In genomic region chr3:87508205-87508901, GRCm38 (mm10) we compare ENCODE assay signal across 8 mouse cellular contexts. TPM values are rescaled to one million over a fixed set of nuclear protein-coding genes. Genes with fewer than 3 reads are reported as not detected.
A peak's percentile ranks its signal among the peaks of the same experiment; 100 is the strongest.
DNase-seq lines count a peak whose midpoint lies in the region; ATAC-seq and TF ChIP-seq lines count a peak whose summit lies in the region.

No protein-coding gene starts in this region.

- WGBS in hindbrain, embryonic 11.5 days, result 29% methylated on average over 17 of the region's 17 CpGs
- WGBS in lung, embryonic 15.5 days, result 29% methylated on average over 17 of the region's 17 CpGs
- 44% methylated on average over 17 of the region's 17 CpGs for WGBS in thymus, adult 2 months

- H3K4me2 ChIP-seq in hindbrain, embryonic 11.5 days (replicated peaks; ENCODE audit: low read depth, low read length), result peak overlapping the region; percentile 31
- H3K4me2 ChIP-seq in lung, embryonic 15.5 days, result peak overlapping the region; percentile 33

- no peak for TF ChIP-seq POLR2A in thymus, adult 2 months (IDR thresholded peaks at IDR 0.05; ENCODE audit: control insufficient read depth, extremely low read depth, insufficient read depth, low read length, poor library complexity)

- H3K4me3 ChIP-seq in hindbrain, embryonic 11.5 days (ENCODE audit: low read depth, low read length), result no peak overlapping the region
- H3K4me3 ChIP-seq in lung, embryonic 15.5 days, result no peak overlapping the region
- no peak overlapping the region for H3K4me3 ChIP-seq in thymus, adult 2 months (ENCODE audit: control insufficient read depth, insufficient read depth, low read length)

- H3K36me3 ChIP-seq in hindbrain, embryonic 11.5 days (ENCODE audit: control insufficient read depth, insufficient read depth, low read length), result no peaks in the 10 kb centered on the region
- H3K36me3 ChIP-seq in lung, embryonic 15.5 days, result no peaks in the 10 kb centered on the region
- no peaks in the 10 kb centered on the region for H3K36me3 ChIP-seq in thymus, adult 2 months (ENCODE audit: control insufficient read depth, insufficient read depth, low read length)

- no peak overlapping the region for H3K9ac ChIP-seq in hindbrain, embryonic 11.5 days (ENCODE audit: low read depth, low read length)
- no peak overlapping the region for H3K9ac ChIP-seq in lung, embryonic 15.5 days

- no peak overlapping the region for H3K27ac ChIP-seq in hindbrain, embryonic 11.5 days (ENCODE audit: low read depth, low read length)
- no peak overlapping the region for H3K27ac ChIP-seq in lung, embryonic 15.5 days
- H3K27ac ChIP-seq in thymus, adult 2 months (ENCODE audit: control insufficient read depth, insufficient read depth, low read length), result no peak overlapping the region

- H3K4me1 ChIP-seq in hindbrain, embryonic 11.5 days (replicated peaks; ENCODE audit: control insufficient read depth, insufficient read depth, low read length), result no peaks in the 10 kb centered on the region
- peaks cover 15% of the 10 kb centered on the region; the same call in 1 of the 2 replicates for H3K4me1 ChIP-seq in lung, embryonic 15.5 days
- peaks cover 12% of the 10 kb centered on the region for H3K4me1 ChIP-seq in thymus, adult 2 months (replicated peaks; ENCODE audit: control insufficient read depth, insufficient read depth, low read length)

- peak; percentile 87 for DNase-seq in MN1 (ENCODE audit: low spot score)
- peak; percentile 88 for DNase-seq in cerebellum, adult 9-10 months
- peak; percentile 53 to 75 for DNase-seq in frontal cortex, postnatal 10 days (ENCODE audit: low spot score in 2 of 2)
- DNase-seq in hindbrain, embryonic 11.5 days (ENCODE audit: low spot score), result peak; percentile 93
- DNase-seq in layer of hippocampus, adult 9-10 months (ENCODE audit: low spot score), result peak; percentile 64
- DNase-seq in ovary, postnatal 10 days (ENCODE audit: low spot score), result peak; percentile 70
- DNase-seq in thymus, adult 2 months, result peak; percentile 84

- no peaks in the 10 kb centered on the region for H3K27me3 ChIP-seq in hindbrain, embryonic 11.5 days (ENCODE audit: control insufficient read depth, insufficient read depth, low read length)
- H3K27me3 ChIP-seq in lung, embryonic 15.5 days, result no peaks in the 10 kb centered on the region
- H3K27me3 ChIP-seq in thymus, adult 2 months (ENCODE audit: control insufficient read depth, insufficient read depth, low read length), result no peaks in the 10 kb centered on the region

- H3K9me3 ChIP-seq in hindbrain, embryonic 11.5 days (ENCODE audit: control insufficient read depth, low read length), result no peaks in the 10 kb centered on the region
- no peaks in the 10 kb centered on the region for H3K9me3 ChIP-seq in lung, embryonic 15.5 days

- TF ChIP-seq CTCF in thymus, adult 2 months (IDR thresholded peaks at IDR 0.05; ENCODE audit: borderline replicate concordance, control insufficient read depth, extremely low read depth, insufficient read depth, low read length, poor library complexity), result peak; percentile 19; the same call in 1 of the 2 replicates

- ATAC-seq in hindbrain, embryonic 11.5 days (ENCODE audit: low FRiP score), result peak; percentile 67
- peak; percentile 47; the same call in 1 of the 2 replicates for ATAC-seq in lung, embryonic 15.5 days (ENCODE audit: borderline replicate concordance, extremely low read depth, low FRiP score, low TSS enrichment)

RNA-seq across cellular contexts. Expression of gene Etv3, which starts 16.9 kb away (rescaled TPM):
- 7.9 and 8.4 TPM in 2 replicates for polyA plus RNA-seq in hindbrain, embryonic 11.5 days (2014; fragmentation: Nextera tagmentation; extraction: Ambion mirVana)
- 16.6 and 16.9 TPM in 2 replicates for polyA plus RNA-seq in lung, embryonic 15.5 days (2015; fragmentation: Nextera tagmentation; extraction: Ambion mirVana)
- polyA plus RNA-seq in thymus, adult 2 months (2012; rRNA removed), result 38.4 and 40.9 TPM in 2 replicates
